Mouse (Mus musculus) C2C12 (cell line): ENCODE data around the gene Mettl26.

Source experiments
- FOSL1 ChIP-seq: IDR thresholded peaks from one replicate; pipeline ENCODE4 v1.8.0; 2011; ENCODE audit warnings: mild to moderate bottlenecking, low read length; ENCODE audit not compliant: poor library complexity, insufficient read depth, severe bottlenecking
- USF1 ChIP-seq: IDR thresholded peaks from one replicate; pipeline ENCODE4 v1.6.1; 2011; ENCODE audit warnings: low read depth, mild to moderate bottlenecking, control low read depth, moderate library complexity

- TF ChIP-seq USF1 (no peak), FOSL1 (no peak)
Observed at GRCm38 (mm10) chr17:25880913-25881641, 6.2 kb downstream of the Mettl26 start.
